Mouse (Mus musculus): Measurements from ENCODE around the gene Chrng.

- no peak for TF ChIP-seq EP300 (IDR thresholded peaks at IDR 0.05; ENCODE audit: low read depth)
- TF ChIP-seq CTCF (IDR thresholded peaks at IDR 0.05; ENCODE audit: low read depth), result no peak
Measured at GRCm38 (mm10) chr1:87211431-87211830, 7.0 kb downstream of the Chrng start.

Measured in heart, postnatal 0 days (tissue).